Mouse (Mus musculus) hindlimb bud, embryonic 11.5 days (tissue): ENCODE measurements at regions not wholly inside any gene's neighbourhood (a gene's known extent, or its start where the extent isn't known, plus 50 kb on each side); places are given as distances from the start of the nearest gene placed in this dataset.

ENCODE experiments used
- DNase-seq: peaks from one replicate; pipeline ENCODE4 v3.0.0-alpha.2; 2012; ENCODE audit warnings: low read depth, low spot score; ENCODE audit errors: extremely low spot score

GRCm38 (mm10) chr7:136152470-136152869 is 436.3 kb upstream of the Mki67 start:
- peak; percentile 66 for DNase-seq

- DNase-seq: no peak
These were observed 437.5 kb upstream of the Mki67 start for GRCm38 (mm10) chr7:136153621-136154020.

GRCm38 (mm10) chr7:136159136-136159535 is 443.0 kb upstream of the Mki67 start:
- DNase-seq: peak; percentile 57

- DNase-seq: no peak
These were observed 445.4 kb upstream of the Mki67 start for GRCm38 (mm10) chr7:136161526-136161925.

GRCm38 (mm10) chr7:136164834-136165233 is 448.7 kb upstream of the Mki67 start:
- no peak for DNase-seq

- DNase-seq: no peak
These were observed 453.1 kb upstream of the Mki67 start for GRCm38 (mm10) chr7:136169261-136169660.

- DNase-seq: no peak
These were observed 460.2 kb upstream of the Mki67 start for GRCm38 (mm10) chr7:136176373-136176772.

- no peak for DNase-seq
These were observed 464.8 kb upstream of the Mki67 start for GRCm38 (mm10) chr7:136180996-136181395.

- no peak for DNase-seq
These were observed 465.9 kb upstream of the Mki67 start for GRCm38 (mm10) chr7:136182101-136182500.

- no peak for DNase-seq
These were observed 480.4 kb upstream of the Mki67 start for GRCm38 (mm10) chr7:136196424-136197160.

- DNase-seq: no peak
These were observed 492.7 kb upstream of the Mki67 start for GRCm38 (mm10) chr7:136208879-136209278.

- no peak for DNase-seq
These were observed 493.4 kb upstream of the Mki67 start for GRCm38 (mm10) chr7:136209299-136210171.

- DNase-seq: no peak
These were observed 496.3 kb upstream of the Mki67 start for GRCm38 (mm10) chr7:136212492-136212891.

GRCm38 (mm10) chr7:136213057-136213961 is 497.1 kb upstream of the Mki67 start:
- peak; percentile 54 for DNase-seq

GRCm38 (mm10) chr7:136213962-136214308 is 497.8 kb upstream of the Mki67 start:
- DNase-seq: peak; percentile 94

- no peak for DNase-seq
These were observed 498.3 kb upstream of the Mki67 start for GRCm38 (mm10) chr7:136214415-136214814.

- no peak for DNase-seq
These were observed 500.6 kb upstream of the Mki67 start for GRCm38 (mm10) chr7:136216734-136217133.

- DNase-seq: peak; percentile 49
These were observed 503.5 kb upstream of the Mki67 start for GRCm38 (mm10) chr7:136219564-136220244.

GRCm38 (mm10) chr7:136220245-136221167 is 504.3 kb upstream of the Mki67 start:
- no peak for DNase-seq
